Mouse (Mus musculus) heart, postnatal 10 days (tissue): ENCODE data around the gene Prickle4. TPM values are rescaled to one million over a fixed set of nuclear protein-coding genes. Genes with fewer than 3 reads are reported as not detected.
A peak's percentile ranks its signal among the peaks of the same experiment; 100 is the strongest.
"Not testable (repeated sequence)": the region's sequence is repeated elsewhere in the genome, so short reads cannot be mapped to it uniquely, and the experiment has no call there.

Experiments
- DNase-seq, 2 experiments: peaks; one replicate each; pipeline ENCODE4 v3.0.0; 2021
- intact Hi-C: fragments of 180-260 bp; cut with DNase I; formaldehyde crosslinking; loops from one replicate; pipeline ENCODE4 v1.15.1; 2025
- total RNA-seq, 2 experiments: library from RNA; stranded (reverse); gene quantifications; 2 replicates each; pipeline ENCODE4 v1.2.3; 2021

The Prickle4 gene
- total RNA-seq, 2 experiments from 2014 or later = 2.8 to 3.5 TPM

DNA sequence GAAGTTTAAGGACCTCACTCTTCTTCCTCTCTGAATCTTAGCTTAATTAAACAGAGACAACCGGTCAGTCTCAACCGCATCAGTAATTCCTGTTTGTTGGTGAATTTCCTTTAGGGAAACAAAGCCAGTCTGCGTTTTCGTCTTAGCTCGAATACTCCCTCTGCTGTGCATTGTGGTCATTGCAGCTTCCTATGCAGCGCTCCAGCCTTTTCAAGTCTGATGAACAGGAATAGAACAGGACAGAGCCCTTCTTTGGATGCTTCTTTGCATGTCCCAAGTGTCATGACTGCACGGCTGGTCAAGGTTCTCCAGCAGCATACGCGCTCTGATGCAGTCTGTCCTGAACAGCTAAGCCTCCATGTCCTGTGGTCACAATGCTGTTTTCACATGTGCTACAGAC is 18.0 kb downstream of the Prickle4 start:
- DNase-seq = peak; percentile 75 to 86
- intact Hi-C loops = loop anchor here (5.0 to 10.0 kb wide), 3 partner anchors 44 to 272 kb away; partner anchors contain the start of genes Bysl, Gm20517, Guca1a and Med20

DNA sequence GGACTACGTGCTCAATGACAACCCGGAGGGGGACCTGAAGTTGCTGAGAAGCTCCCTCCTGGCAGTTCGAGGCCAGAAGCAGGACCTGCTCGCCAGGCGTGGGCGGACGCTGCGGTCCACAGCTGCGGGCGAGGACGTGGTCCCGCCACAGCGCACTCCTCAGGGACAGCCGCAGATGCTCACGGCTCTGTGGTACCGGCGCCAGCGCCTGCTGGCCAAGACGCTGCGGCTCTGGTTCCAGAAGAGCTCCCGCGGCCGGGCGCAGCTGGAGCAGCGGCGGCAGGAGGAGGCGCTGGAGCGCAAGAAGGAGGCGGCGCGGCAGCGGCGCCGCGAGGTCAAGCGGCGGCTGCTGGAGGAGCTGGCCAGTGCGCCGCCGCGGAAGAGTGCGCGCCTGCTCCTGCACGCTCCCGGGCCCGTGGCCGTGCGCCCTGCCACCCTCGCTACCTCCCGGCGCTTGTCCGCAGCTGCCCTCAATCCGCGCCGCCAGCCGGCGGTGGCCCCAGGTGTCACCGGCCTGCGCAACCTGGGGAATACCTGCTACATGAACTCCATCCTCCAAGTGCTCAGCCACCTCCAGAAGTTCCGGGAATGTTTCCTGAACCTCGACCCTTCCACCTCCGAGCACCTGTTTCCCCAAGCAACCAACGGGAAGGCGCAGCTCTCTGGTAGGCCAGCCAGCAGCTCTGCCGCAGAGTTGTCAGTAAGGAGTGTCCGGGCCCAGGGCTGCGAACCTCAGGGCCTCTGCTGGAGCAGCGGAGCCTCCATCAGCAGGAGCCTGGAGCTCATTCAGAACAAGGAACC is 22.0 kb downstream of the Prickle4 start:
- intact Hi-C loops = loop anchor here (10.0 kb wide), 1 partner anchor 268 kb away; the partner anchor contains the start of gene Guca1a
- peak; percentile 71 to 75 for DNase-seq

GRCm38 (mm10) chr17:47671988-47672310 is 22.6 kb downstream of the Prickle4 start:
- intact Hi-C loops = loop anchor here (10.0 kb wide), 1 partner anchor 267 kb away; the partner anchor contains the start of gene Guca1a

GRCm38 (mm10) chr17:47669166-47669565 is 25.4 kb downstream of the Prickle4 start:
- intact Hi-C loops = no loop called here
- DNase-seq = no peak

More at GRCm38 (mm10) chr17:47671988-47672310, 22.6 kb downstream of the Prickle4 start:
- no peak for DNase-seq

- intact Hi-C loops = no loop called here
- no peak for DNase-seq
Measured at GRCm38 (mm10) chr17:47664474-47664873, 30.1 kb downstream of the Prickle4 start.

GRCm38 (mm10) chr17:47663009-47663713 is 31.4 kb downstream of the Prickle4 start:
- intact Hi-C loops = no loop called here
- DNase-seq = no peak

GRCm38 (mm10) chr17:47658741-47659243 is 35.7 kb downstream of the Prickle4 start:
- DNase-seq = no peak
- intact Hi-C loops = no loop called here

DNA sequence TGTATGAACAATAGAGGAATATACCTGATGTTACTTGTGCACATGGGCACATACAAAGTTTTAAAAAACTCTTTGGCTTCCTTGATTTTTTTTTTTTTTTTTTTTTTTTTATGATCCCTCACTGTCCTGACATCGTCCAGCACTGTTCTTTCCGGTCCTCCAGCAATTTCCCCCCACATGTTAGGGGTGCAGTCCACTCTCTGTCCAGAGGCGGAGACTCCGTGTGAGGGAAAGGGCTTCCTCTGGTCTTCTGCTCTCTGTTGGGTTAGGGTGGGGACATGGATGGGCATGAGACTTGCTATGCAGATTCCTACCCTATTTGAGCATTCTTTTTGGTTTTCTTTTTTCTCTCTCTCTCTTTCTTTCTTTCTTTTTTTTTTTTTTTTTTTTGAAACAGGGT is 36.6 kb downstream of the Prickle4 start:
- intact Hi-C loops = no loop called here
- no peak for DNase-seq

GRCm38 (mm10) chr17:47655697-47656096 is 38.8 kb downstream of the Prickle4 start:
- intact Hi-C loops = no loop called here
- no peak for DNase-seq

- intact Hi-C loops, DNase-seq: not testable (repeated sequence)
Measured at GRCm38 (mm10) chr17:47654346-47654745, 40.2 kb downstream of the Prickle4 start.

DNA sequence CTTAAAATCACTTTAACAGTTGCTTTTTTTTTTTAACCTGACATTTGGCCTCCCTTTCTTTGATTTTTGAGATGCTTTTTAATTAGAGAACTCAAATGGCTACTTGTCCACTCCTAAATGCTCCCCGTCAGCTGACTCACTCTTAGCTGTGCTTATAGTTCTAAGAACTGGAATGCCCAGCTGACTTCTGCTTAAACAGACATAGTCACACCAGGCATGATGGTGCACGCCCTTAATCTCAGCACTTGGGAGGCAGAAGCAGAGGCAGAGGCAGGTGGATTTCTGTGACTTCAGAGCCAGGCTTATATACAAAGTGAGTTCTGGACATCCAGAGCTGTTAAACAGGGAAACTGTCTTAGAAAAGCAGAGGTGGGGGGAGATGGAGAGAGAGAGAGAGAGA is 42.6 kb downstream of the Prickle4 start:
- intact Hi-C loops = no loop called here
- no peak for DNase-seq

- intact Hi-C loops = no loop called here
- no peak for DNase-seq
Measured at GRCm38 (mm10) chr17:47648966-47649365, 45.6 kb downstream of the Prickle4 start.

DNA sequence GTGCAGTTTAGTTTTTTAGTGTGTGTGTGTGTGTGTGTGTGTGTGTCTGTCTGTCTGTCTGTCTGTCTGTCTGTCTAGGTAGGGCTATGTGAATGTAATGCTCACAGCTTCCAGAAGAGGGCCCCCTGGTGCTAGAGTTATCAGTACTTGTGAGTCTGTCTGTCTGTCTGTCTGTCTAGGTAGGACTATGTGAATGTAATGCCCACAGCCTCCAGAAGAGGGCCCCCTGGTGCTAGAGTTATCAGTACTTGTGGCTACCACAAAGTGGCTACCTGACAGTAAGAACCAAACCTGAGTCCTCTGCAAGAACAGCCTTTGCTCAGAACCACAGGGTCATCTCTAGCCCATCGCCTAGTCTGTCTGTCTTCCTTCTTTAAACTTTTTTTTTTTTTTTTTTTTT is 47.9 kb downstream of the Prickle4 start:
- DNase-seq = peak; percentile 44 to 71
- intact Hi-C loops = no loop called here

- intact Hi-C loops = no loop called here
- DNase-seq = no peak
Measured at GRCm38 (mm10) chr17:47642992-47643391, 51.5 kb downstream of the Prickle4 start.

Other genes with a start within 250 kb of the Prickle4 start
- 10 to 100 TPM; 14.0 to 15.5 TPM for gene Taf8, start 192.4 kb downstream of the Prickle4 start, total RNA-seq
- 100 to 1,000 TPM; 119 to 132 TPM for gene Ccnd3, start 189.7 kb downstream of the Prickle4 start, total RNA-seq
- gene Bysl, start 83.2 kb downstream of the Prickle4 start, total RNA-seq = 10 to 100 TPM; 17.2 to 19.0 TPM
- gene Med20, start 83.2 kb downstream of the Prickle4 start, total RNA-seq = 10 to 100 TPM; 21.9 to 23.0 TPM
- gene Gm20517, start 83.1 kb downstream of the Prickle4 start, total RNA-seq = 1 to 10 TPM; 3.0 to 3.5 TPM
- 1 to 10 TPM; 5.4 to 5.5 TPM for gene Usp49, start 64.0 kb downstream of the Prickle4 start, total RNA-seq
- 100 to 1,000 TPM; 150 to 154 TPM for gene Tomm6, start 6.3 kb downstream of the Prickle4 start, total RNA-seq
- 1 to 10 TPM; 4.0 to 5.1 TPM for gene Frs3, start 5.7 kb downstream of the Prickle4 start, total RNA-seq
- gene Gm21981, start 281 bp downstream of the Prickle4 start, total RNA-seq = 1 to 10 TPM in 1 of 2 experiments, under 1 TPM in 1; 0.15 to 1.2 TPM
- not detected for gene Pgc, start 32.1 kb upstream of the Prickle4 start, total RNA-seq
- gene Tfeb, start 42.3 kb upstream of the Prickle4 start, total RNA-seq = 10 to 100 TPM; 48.1 to 51.1 TPM
- 1 to 10 TPM; 6.4 to 8.2 TPM for gene Mdfi, start 140.0 kb upstream of the Prickle4 start, total RNA-seq
- 10 to 100 TPM; 12.3 to 15.9 TPM for gene Foxp4, start 229.9 kb upstream of the Prickle4 start, total RNA-seq